Mouse (Mus musculus): ENCODE measurements at regions not wholly inside any gene's neighbourhood (a gene's known extent, or its start where the extent isn't known, plus 50 kb on each side); places are given as distances from the start of the nearest gene placed in this dataset.

GRCm38 (mm10) chr8:113581704-113582103, 53.7 kb upstream of the Mon1b start:
- DNase-seq (ENCODE audit: low read depth): no peak

- peak; percentile 9 for DNase-seq (ENCODE audit: low read depth)
Observed at GRCm38 (mm10) chr8:113582180-113582975, 53.0 kb upstream of the Mon1b start.

GRCm38 (mm10) chr8:113583801-113584200, 51.6 kb upstream of the Mon1b start:
- no peak for DNase-seq (ENCODE audit: low read depth)
